Mouse (Mus musculus): ENCODE measurements around the gene Rai14. TPM values are rescaled to one million over a fixed set of nuclear protein-coding genes. Genes with fewer than 3 reads are reported as not detected.

Gene Rai14
- polyA plus RNA-seq, 1 experiment from 2014 or later, result 64.8 TPM

DNA sequence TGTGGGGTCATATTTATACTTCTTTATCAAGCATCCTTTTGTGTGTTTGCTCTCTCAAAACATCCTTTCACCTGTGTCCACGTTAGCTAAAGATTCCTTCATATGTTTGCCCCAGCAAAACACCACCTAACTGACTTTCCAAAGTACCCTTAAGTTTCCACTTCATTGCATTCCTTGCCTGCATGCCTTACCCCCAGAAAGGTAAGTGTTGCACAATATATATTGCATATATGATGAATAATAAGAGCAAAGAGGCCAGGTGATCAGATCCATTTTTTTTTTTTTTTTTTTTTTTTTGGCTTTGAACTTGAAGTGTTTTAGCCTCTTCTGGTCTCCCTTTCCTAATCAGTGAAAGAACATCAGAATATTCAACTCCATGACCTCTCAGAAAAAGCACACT, 2.9 kb upstream of the Rai14 start:
- Histone ChIP-seq H3K4me1 (peaks cover 20% of the 10 kb centered on the region), H3K36me3 (no peaks in the 10 kb centered on the region), H3K27ac (no peak overlapping the region), H3K27me3 (ENCODE audit: low read depth, poor library complexity, severe bottlenecking) (no peaks in the 10 kb centered on the region), H3K4me3 (no peak overlapping the region), H3K9me3 (replicated peaks) (no peaks in the 10 kb centered on the region)
- no peak for DNase-seq (ENCODE audit: low spot score)
- 96% methylated on average over 1 of the region's 1 CpGs for WGBS

DNA sequence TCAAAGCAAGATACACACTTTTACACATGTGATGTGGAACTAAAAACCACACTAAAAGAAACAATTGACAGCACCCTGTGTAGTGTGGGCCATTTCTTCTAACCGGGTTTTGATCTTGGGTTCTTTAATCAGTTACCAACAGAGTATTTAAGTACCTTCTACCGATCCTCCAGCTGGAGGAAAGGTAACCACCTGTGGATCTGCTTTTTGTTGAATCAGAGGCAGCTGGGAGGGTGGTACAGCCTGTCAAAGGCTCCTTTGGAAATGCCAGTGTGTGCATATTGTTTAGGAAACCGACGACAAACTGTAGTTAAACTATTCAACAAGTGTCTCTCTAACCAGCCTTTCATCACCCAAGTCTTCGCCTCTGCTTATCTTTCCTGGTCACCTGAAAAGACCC, 1.5 kb upstream of the Rai14 start:
- Histone ChIP-seq H3K27me3 (ENCODE audit: low read depth, poor library complexity, severe bottlenecking) (no peaks in the 10 kb centered on the region), H3K36me3 (no peaks in the 10 kb centered on the region; the same call in 1 of the 2 replicates), H3K4me3 (no peak overlapping the region), H3K27ac (no peak overlapping the region), H3K9me3 (replicated peaks) (no peaks in the 10 kb centered on the region), H3K4me1 (peaks cover 31% of the 10 kb centered on the region)
- WGBS, result 12% methylated on average over 5 of the region's 5 CpGs
- no peak for DNase-seq (ENCODE audit: low spot score)

DNA sequence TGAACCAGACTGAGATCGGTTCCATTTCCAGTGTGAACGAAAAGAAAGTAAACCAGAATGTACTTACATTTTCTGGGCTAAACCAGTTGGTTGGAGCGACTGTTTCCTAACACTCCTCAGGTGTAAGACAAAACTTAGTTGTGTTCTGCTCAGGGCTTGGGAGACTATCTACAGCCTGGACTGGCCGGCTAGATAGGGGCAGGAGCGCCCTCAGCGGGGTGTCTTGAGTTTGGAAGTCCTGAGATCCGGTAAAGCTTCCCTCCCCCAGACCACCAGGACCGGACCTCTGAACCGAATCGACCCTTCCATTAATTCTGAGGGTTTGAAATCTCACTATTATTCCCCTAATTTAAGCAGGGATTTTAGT, 698 bp upstream of the Rai14 start:
- H3K4me1 ChIP-seq, result peaks cover 32% of the 10 kb centered on the region
- under 1% methylated on average over 10 of the region's 10 CpGs for WGBS
- no peaks in the 10 kb centered on the region for H3K9me3 ChIP-seq (replicated peaks)
- peaks cover under 1% of the 10 kb centered on the region for H3K36me3 ChIP-seq
- H3K4me3 ChIP-seq, result peak overlapping the region; percentile 81
- DNase-seq (ENCODE audit: low spot score), result peak; percentile 66
- H3K27me3 ChIP-seq (ENCODE audit: low read depth, poor library complexity, severe bottlenecking), result no peaks in the 10 kb centered on the region
- H3K27ac ChIP-seq, result peak overlapping the region; percentile 97

DNA sequence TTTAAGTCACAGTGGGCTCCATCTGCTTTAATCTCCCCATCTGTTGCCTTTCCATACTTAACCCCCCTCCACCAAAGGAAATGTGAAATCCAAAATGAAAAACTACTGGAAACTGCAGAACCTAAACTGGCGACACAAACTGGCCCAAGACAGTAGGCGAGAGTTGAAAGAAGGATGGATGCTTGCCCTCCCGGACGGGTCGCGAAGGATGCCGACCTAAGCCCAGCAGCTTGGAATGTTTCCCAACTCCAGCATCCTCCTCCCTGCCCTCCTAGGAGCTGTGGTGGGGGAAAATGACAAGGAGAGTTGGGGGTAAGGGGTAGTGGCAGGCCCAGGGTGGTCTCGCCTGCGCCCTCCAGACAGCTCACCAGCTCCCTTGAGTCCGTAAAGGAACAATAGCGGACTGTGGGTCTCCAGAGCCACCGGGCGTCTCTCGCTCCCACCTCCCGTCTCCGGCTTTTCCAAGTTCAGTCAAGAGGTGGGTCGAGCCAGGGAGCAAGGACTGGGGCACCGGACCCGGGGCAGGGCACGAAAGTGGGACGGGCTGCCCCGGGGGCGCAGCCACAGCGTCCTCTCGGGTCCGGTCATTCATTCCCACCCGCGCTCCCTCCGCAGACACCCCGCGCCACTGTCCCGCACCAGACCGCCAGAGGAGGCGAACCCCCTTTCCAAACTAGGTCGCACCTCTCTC, 653 bp downstream of the Rai14 start:
- DNase-seq (ENCODE audit: low spot score), result peak; percentile 66
- Histone ChIP-seq H3K4me3 (peak overlapping the region; percentile 81), H3K27ac (peak overlapping the region; percentile 97), H3K4me1 (peaks cover 32% of the 10 kb centered on the region), H3K9me3 (replicated peaks) (no peaks in the 10 kb centered on the region), H3K36me3 (peaks cover 14% of the 10 kb centered on the region), H3K27me3 (ENCODE audit: low read depth, poor library complexity, severe bottlenecking) (no peaks in the 10 kb centered on the region)
- under 1% methylated on average over 35 of the region's 35 CpGs for WGBS

- 10% methylated on average over 13 of the region's 13 CpGs for WGBS
- Histone ChIP-seq H3K27me3 (ENCODE audit: low read depth, poor library complexity, severe bottlenecking) (no peaks in the 10 kb centered on the region), H3K27ac (peak overlapping the region; percentile 97), H3K4me1 (peaks cover 32% of the 10 kb centered on the region), H3K4me3 (peak overlapping the region; percentile 81), H3K9me3 (replicated peaks) (no peaks in the 10 kb centered on the region), H3K36me3 (peaks cover 19% of the 10 kb centered on the region)
- peak; percentile 44 for DNase-seq (ENCODE audit: low spot score)
These were observed 1.2 kb downstream of the Rai14 start for GRCm38 (mm10) chr15:10713181-10713625.

GRCm38 (mm10) chr15:10712288-10712687, 2.1 kb downstream of the Rai14 start:
- H3K27ac ChIP-seq, result no peak overlapping the region
- H3K27me3 ChIP-seq (ENCODE audit: low read depth, poor library complexity, severe bottlenecking), result no peaks in the 10 kb centered on the region
- H3K4me1 ChIP-seq, result peaks cover 32% of the 10 kb centered on the region
- H3K9me3 ChIP-seq (replicated peaks), result no peaks in the 10 kb centered on the region
- peak overlapping the region; percentile 81 for H3K4me3 ChIP-seq
- 86% methylated on average over 3 of the region's 3 CpGs for WGBS
- peaks cover 29% of the 10 kb centered on the region for H3K36me3 ChIP-seq
- DNase-seq (ENCODE audit: low spot score), result no peak

GRCm38 (mm10) chr15:10711231-10711630, 3.2 kb downstream of the Rai14 start:
- Histone ChIP-seq H3K36me3 (peaks cover 37% of the 10 kb centered on the region), H3K27me3 (ENCODE audit: low read depth, poor library complexity, severe bottlenecking) (no peaks in the 10 kb centered on the region), H3K4me1 (peaks cover 32% of the 10 kb centered on the region), H3K4me3 (no peak overlapping the region), H3K27ac (no peak overlapping the region), H3K9me3 (replicated peaks) (no peaks in the 10 kb centered on the region)
- no peak for DNase-seq (ENCODE audit: low spot score)
- WGBS, result 77% methylated on average over 6 of the region's 6 CpGs

GRCm38 (mm10) chr15:10708591-10709272, 5.7 kb downstream of the Rai14 start:
- H3K36me3 ChIP-seq, result peaks cover 48% of the 10 kb centered on the region

DNA sequence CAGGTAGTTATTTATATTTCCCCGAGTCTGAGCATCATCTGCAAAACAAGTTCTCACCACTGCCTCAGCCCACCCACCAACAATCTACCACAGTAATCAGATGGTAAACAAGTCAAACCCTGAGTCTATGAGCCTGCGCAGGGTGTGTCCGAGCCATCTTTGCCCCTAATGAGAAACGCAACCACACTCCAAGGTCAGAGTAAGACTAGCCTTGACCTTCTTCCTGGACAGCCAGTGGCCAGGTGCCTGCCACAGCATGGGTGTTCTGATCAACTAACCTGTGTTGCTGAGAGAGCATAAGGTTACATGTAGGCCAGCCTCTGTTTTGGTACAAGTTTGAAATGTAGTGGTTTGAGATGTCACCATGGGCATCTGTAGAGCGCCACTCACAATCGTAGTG, 7.3 kb downstream of the Rai14 start:
- no peak for DNase-seq (ENCODE audit: low spot score)
- Histone ChIP-seq H3K27ac (no peak overlapping the region), H3K9me3 (replicated peaks) (no peaks in the 10 kb centered on the region), H3K4me3 (no peak overlapping the region), H3K4me1 (peaks cover 11% of the 10 kb centered on the region), H3K27me3 (ENCODE audit: low read depth, poor library complexity, severe bottlenecking) (no peaks in the 10 kb centered on the region), H3K36me3 (peaks cover 50% of the 10 kb centered on the region)
- WGBS, result 97% methylated on average over 6 of the region's 6 CpGs

More at GRCm38 (mm10) chr15:10708591-10709272, 5.7 kb downstream of the Rai14 start:
- Histone ChIP-seq H3K4me3 (no peak overlapping the region), H3K9me3 (replicated peaks) (no peaks in the 10 kb centered on the region), H3K27ac (no peak overlapping the region), H3K4me1 (peaks cover 20% of the 10 kb centered on the region), H3K27me3 (ENCODE audit: low read depth, poor library complexity, severe bottlenecking) (no peaks in the 10 kb centered on the region)
- WGBS, result 91% methylated on average over 10 of the region's 10 CpGs
- no peak for DNase-seq (ENCODE audit: low spot score)

DNA sequence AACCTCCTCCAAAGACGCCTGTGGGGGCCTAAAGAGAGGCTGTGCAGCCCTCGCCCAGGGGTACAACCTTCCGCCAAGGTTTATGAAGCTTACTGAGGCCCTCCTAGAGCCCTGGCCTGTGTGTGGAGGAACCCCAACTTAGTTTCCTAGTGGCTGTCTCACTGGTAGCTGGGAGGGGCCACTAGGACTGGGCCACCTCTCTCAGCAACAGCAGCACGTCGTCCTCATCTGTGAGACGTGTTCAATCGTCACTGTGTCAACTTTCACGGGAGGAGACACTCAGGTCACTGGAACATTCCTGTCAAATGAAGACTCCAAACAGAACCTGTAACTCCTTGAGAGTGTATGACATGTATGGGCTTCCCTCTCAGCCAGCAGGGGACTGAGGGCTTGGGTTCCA, 8.0 kb downstream of the Rai14 start:
- Histone ChIP-seq H3K27ac (no peak overlapping the region), H3K4me1 (peaks cover 6% of the 10 kb centered on the region), H3K36me3 (peaks cover 52% of the 10 kb centered on the region), H3K9me3 (replicated peaks) (no peaks in the 10 kb centered on the region), H3K27me3 (ENCODE audit: low read depth, poor library complexity, severe bottlenecking) (no peaks in the 10 kb centered on the region), H3K4me3 (no peak overlapping the region)
- WGBS, result 81% methylated on average over 8 of the region's 8 CpGs
- DNase-seq (ENCODE audit: low spot score), result no peak

DNA sequence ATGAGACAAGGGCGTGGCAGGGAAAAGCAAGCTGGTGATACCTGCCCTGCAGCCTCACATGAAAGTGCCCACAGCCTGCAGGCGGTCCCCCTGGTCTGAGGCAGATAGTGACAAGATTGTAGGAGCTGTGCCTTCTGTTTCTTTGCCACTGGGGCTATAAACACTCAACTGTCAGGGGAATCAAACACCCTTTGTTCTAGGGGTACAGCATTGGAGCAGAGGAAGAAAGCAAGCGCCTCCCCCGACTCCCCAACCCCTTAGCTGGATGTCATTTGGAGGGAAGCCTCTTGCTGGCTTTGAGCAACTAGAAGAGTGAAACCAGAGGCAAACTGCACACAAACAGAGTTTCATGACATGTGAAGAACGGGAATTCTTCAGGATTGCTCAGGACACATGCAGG, 8.7 kb downstream of the Rai14 start:
- H3K9me3 ChIP-seq (replicated peaks), result no peaks in the 10 kb centered on the region
- no peak overlapping the region for H3K27ac ChIP-seq
- no peak overlapping the region for H3K4me3 ChIP-seq
- H3K4me1 ChIP-seq, result no peaks in the 10 kb centered on the region; the same call in 1 of the 2 replicates
- 62% methylated on average over 5 of the region's 5 CpGs for WGBS
- DNase-seq (ENCODE audit: low spot score), result no peak
- no peaks in the 10 kb centered on the region for H3K27me3 ChIP-seq (ENCODE audit: low read depth, poor library complexity, severe bottlenecking)
- H3K36me3 ChIP-seq, result peaks cover 59% of the 10 kb centered on the region

DNA sequence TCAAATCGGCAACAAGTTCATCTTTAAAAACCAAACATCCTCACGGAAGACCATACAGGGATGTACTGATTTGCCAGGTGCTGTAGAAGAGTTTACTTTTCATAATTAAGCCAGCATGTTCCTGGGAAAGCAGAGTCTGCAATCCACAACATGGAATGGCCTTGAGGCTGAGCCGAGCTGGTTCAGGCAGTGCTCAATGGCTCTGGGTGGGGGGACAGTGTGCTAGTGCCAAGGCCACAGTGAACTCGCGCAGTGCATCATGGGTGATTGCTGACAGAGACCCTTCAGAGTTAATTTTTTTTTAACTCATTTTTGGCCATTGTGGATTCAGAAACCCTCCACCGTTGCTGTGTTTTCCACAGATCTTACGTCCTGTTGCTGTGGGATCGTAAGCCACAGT, 10.1 kb downstream of the Rai14 start:
- DNase-seq (ENCODE audit: low spot score), result no peak
- H3K27ac ChIP-seq, result no peak overlapping the region
- H3K36me3 ChIP-seq, result peaks cover 58% of the 10 kb centered on the region
- no peaks in the 10 kb centered on the region for H3K9me3 ChIP-seq (replicated peaks)
- H3K4me1 ChIP-seq, result no peaks in the 10 kb centered on the region; the same call in 1 of the 2 replicates
- no peaks in the 10 kb centered on the region for H3K27me3 ChIP-seq (ENCODE audit: low read depth, poor library complexity, severe bottlenecking)
- WGBS, result 90% methylated on average over 8 of the region's 8 CpGs
- H3K4me3 ChIP-seq, result no peak overlapping the region

DNA sequence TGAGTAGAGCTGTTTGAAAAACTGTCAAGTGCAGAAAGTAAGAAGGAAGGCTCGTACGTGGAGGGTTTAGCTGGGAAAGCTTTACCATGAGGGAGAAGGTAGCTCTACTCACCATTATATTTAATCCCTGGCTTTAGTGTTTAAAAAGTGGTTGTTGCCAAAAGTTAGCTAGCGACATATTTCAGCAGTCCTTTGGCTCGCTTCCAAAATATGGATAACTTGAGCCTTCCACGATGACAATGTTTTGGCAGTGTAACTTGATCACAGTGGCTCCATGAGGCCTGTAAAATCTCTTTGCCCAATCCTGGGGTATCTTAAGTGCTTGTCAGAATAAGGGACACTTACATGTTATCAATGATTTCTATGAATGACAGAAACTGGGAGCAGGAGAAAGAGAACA, 12.9 kb downstream of the Rai14 start:
- Histone ChIP-seq H3K4me3 (no peak overlapping the region), H3K9me3 (replicated peaks) (no peaks in the 10 kb centered on the region), H3K36me3 (peaks cover 33% of the 10 kb centered on the region), H3K4me1 (peaks cover 4% of the 10 kb centered on the region), H3K27ac (no peak overlapping the region), H3K27me3 (ENCODE audit: low read depth, poor library complexity, severe bottlenecking) (no peaks in the 10 kb centered on the region)
- no peak for DNase-seq (ENCODE audit: low spot score)
- 86% methylated on average over 5 of the region's 5 CpGs for WGBS
